Comparison of ENCODE assay signal across 20 mouse cellular contexts in the genomic region with DNA sequence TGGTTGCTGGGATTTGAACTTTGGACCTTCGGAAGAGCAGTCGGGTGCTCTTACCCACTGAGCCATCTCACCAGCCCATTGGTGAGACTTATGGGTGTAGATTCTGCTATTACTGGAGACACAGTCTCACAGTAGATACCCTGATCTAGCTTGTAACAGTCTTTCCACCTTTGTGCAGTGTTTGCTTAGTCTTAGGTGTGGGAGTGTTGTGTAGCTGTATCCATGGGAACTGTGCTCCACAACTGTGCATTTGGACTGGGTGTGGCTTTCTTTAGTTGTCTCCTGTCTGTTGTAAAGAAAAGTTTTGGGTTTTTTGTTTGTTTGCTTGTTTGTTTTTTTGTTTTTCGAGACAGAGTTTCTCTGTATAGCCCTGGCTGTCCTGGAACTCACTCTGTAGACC. TPM values are rescaled to one million over a fixed set of nuclear protein-coding genes. Genes with fewer than 3 reads are reported as not detected.
DNase-seq lines count a peak whose midpoint lies in the region; ATAC-seq and TF ChIP-seq lines count a peak whose summit lies in the region.
"Had no signal": no experiment of that assay in that cellular context is flagged by ENCODE, and none has a peak within 500 bp of the region (broad histone marks: within the 10 kb centered on the region; RNA-seq: fewer than 3 reads in every experiment).

No protein-coding gene starts in this region.

- H3K9ac ChIP-seq in kidney, embryonic 14.5 days (ENCODE audit: low read depth, low read length) = no peak overlapping the region
- no peak overlapping the region for H3K9ac ChIP-seq in liver, embryonic 15.5 days
- H3K9ac ChIP-seq: heart, embryonic 12.5 days had no signal

- H3K36me3 ChIP-seq in kidney, embryonic 14.5 days (ENCODE audit: control insufficient read depth, insufficient read depth, low read length) = no peaks in the 10 kb centered on the region
- peaks cover 23% of the 10 kb centered on the region for H3K36me3 ChIP-seq in liver, embryonic 15.5 days (replicated peaks)
- H3K36me3 ChIP-seq in small intestine, adult 2 months (ENCODE audit: control insufficient read depth, insufficient read depth, low read length) = no peaks in the 10 kb centered on the region

- no peaks in the 10 kb centered on the region for H3K27me3 ChIP-seq in kidney, embryonic 14.5 days (ENCODE audit: control insufficient read depth, insufficient read depth, low read length)
- H3K27me3 ChIP-seq in liver, embryonic 15.5 days = no peaks in the 10 kb centered on the region
- H3K27me3 ChIP-seq in small intestine, adult 2 months (ENCODE audit: control insufficient read depth, insufficient read depth, low read length) = no peaks in the 10 kb centered on the region
- H3K27me3 ChIP-seq: heart, embryonic 12.5 days; Patski had no signal

- TF ChIP-seq CTCF in small intestine, adult 2 months (IDR thresholded peaks at IDR 0.05; ENCODE audit: extremely low read depth, insufficient read length, insufficient replicate concordance, low read depth, low read length) = no peak

- no peaks in the 10 kb centered on the region for H3K9me3 ChIP-seq in kidney, embryonic 14.5 days (ENCODE audit: control insufficient read depth, low read length)
- H3K9me3 ChIP-seq in liver, embryonic 15.5 days (replicated peaks) = no peaks in the 10 kb centered on the region
- H3K9me3 ChIP-seq: embryonic facial prominence, embryonic 10.5 days; forebrain, embryonic 10.5 days; heart, embryonic 12.5 days; hindbrain, embryonic 10.5 days had no signal

- no peak overlapping the region for H3K4me3 ChIP-seq in kidney, embryonic 14.5 days (ENCODE audit: low read length)
- H3K4me3 ChIP-seq in liver, embryonic 15.5 days (replicated peaks) = no peak overlapping the region
- no peak overlapping the region for H3K4me3 ChIP-seq in small intestine, adult 2 months (ENCODE audit: low read depth, low read length)
- H3K4me3 ChIP-seq: embryonic facial prominence, embryonic 10.5 days; erythroblast, embryonic 14.5 days; forebrain, embryonic 10.5 days; gastrocnemius, adult 2 months; heart, embryonic 12.5 days; hindbrain, embryonic 10.5 days had no signal

- H3K27ac ChIP-seq in kidney, embryonic 14.5 days (ENCODE audit: low read depth, low read length) = no peak overlapping the region
- no peak overlapping the region for H3K27ac ChIP-seq in liver, embryonic 15.5 days (replicated peaks)
- peak overlapping the region; percentile 39 for H3K27ac ChIP-seq in small intestine, adult 2 months (ENCODE audit: insufficient read depth, low read depth, low read length)
- H3K27ac ChIP-seq: embryonic facial prominence, embryonic 10.5 days; forebrain, embryonic 10.5 days; gastrocnemius, adult 2 months; hindbrain, embryonic 10.5 days had no signal

- no peak for DNase-seq in kidney, adult 18-20 months
- peak; percentile 26 for DNase-seq in ES-CJ7 (ENCODE audit: low read depth, low spot score)
- DNase-seq in spleen, postnatal 14 days (ENCODE audit: low spot score in 2 of 2) = no peak
- DNase-seq in layer of hippocampus, postnatal 10 days (ENCODE audit: low spot score in 2 of 2) = no peak
- DNase-seq: adrenal gland, adult 2 months; adrenal gland, postnatal 25 days; cerebellum, adult 18-20 months; cerebellum, adult 9-11 months; gastrocnemius, adult 2 months; gastrocnemius, postnatal 25 days had no signal

- H3K4me1 ChIP-seq in kidney, embryonic 14.5 days (ENCODE audit: control insufficient read depth, insufficient read depth, low read length) = no peaks in the 10 kb centered on the region
- H3K4me1 ChIP-seq in liver, embryonic 15.5 days (replicated peaks) = peaks cover 38% of the 10 kb centered on the region
- peaks cover 6% of the 10 kb centered on the region for H3K4me1 ChIP-seq in small intestine, adult 2 months (ENCODE audit: control insufficient read depth, insufficient read depth, insufficient read length, low read length)
- H3K4me1 ChIP-seq: embryonic facial prominence, embryonic 10.5 days; forebrain, embryonic 10.5 days; hindbrain, embryonic 10.5 days had no signal

- 0 out of 2 replicates have a peak, but pooled peaks have one; percentile 43 for ATAC-seq in kidney, embryonic 14.5 days (ENCODE audit: low FRiP score, low TSS enrichment)
- ATAC-seq in liver, embryonic 15.5 days (ENCODE audit: insufficient read depth) = peak; percentile 35; the same call in 1 of the 2 replicates
- ATAC-seq: forebrain, embryonic 14.5 days; Patski had no signal

- 91% methylated on average over 3 of the region's 3 CpGs for WGBS in kidney, embryonic 14.5 days
- 85% methylated on average over 3 of the region's 3 CpGs for WGBS in liver, embryonic 15.5 days (ENCODE audit: insufficient replicate concordance)
- 55% methylated on average over 3 of the region's 3 CpGs for WGBS in small intestine, adult 2 months

- TF ChIP-seq POLR2A in small intestine, adult 2 months (IDR thresholded peaks at IDR 0.05; ENCODE audit: low read depth, low read length) = no peak

- H3K4me2 ChIP-seq in kidney, embryonic 14.5 days (replicated peaks; ENCODE audit: low read depth, low read length) = no peak overlapping the region
- no peak overlapping the region for H3K4me2 ChIP-seq in liver, embryonic 15.5 days
- H3K4me2 ChIP-seq: heart, embryonic 12.5 days had no signal

RNA-seq across cellular contexts. Expression of a gene that starts 45.7 kb away (rescaled TPM):
- 13.8 and 25.8 TPM in 2 replicates for polyA plus RNA-seq in kidney, embryonic 14.5 days (2014; fragmentation: Nextera tagmentation; extraction: Ambion mirVana)
- 40.4 and 46.5 TPM in 2 replicates for polyA plus RNA-seq in liver, embryonic 15.5 days (2015; fragmentation: Nextera tagmentation; extraction: Ambion mirVana)
- 11.7 and 33.1 TPM in 2 replicates for polyA plus RNA-seq in small intestine, adult 2 months (2012; rRNA removed)
- total RNA-seq in layer of hippocampus, postnatal 10 days (2021) = 10 to 100 TPM; 66.0 to 75.6 TPM
